Mouse (Mus musculus) induced T-regulatory cell, adult 2 months (primary cell): ENCODE data around the gene Tbx2.

Experiments
- DNase-seq: peaks from one replicate; pipeline ENCODE4 v3.0.0-alpha.2; 2012; ENCODE audit warnings: low read depth

The Tbx2 gene

DNA sequence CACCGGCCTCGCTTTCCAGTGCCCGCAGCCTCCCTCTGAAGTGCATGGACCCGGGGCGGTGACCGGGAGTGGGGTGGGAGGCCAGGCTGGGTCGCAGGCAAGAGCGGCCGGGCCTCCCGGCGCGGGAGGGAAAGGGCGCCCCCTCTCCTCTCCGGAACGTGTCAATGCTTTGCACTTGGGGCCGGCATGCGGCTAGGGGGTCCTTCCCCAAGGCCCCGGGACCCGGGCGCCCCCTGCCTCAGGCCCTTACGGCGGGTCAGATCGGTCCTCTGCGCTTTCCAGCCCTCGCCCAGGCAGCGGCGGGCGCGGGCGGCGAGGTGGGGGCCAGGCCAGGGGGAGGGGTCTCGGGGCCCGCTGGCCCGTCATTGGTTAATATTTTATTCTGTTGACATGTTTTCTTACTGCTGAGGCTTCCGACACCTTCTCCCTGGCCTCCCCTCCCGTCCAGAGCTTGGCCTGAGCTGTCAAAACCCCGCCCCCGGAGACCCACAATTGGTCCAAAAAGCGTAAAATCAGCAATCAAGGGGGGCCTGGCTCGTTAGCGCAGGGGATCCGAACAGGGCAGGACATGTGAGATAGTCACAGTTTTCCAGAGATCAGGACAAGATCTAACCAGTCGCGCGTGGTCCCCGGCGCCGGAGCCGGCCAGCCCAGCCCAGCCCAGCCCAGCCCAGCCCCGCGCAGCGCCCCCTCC lies at the start of gene Tbx2:
Tbx2 (plus strand) TSS at position 321 of the 694 bp plus-strand sequence.
- DNase-seq, result no peak

- peak; percentile 11 for DNase-seq
These were observed 46.1 kb upstream of the Tbx2 start for GRCm38 (mm10) chr11:85786113-85786718.

DNA sequence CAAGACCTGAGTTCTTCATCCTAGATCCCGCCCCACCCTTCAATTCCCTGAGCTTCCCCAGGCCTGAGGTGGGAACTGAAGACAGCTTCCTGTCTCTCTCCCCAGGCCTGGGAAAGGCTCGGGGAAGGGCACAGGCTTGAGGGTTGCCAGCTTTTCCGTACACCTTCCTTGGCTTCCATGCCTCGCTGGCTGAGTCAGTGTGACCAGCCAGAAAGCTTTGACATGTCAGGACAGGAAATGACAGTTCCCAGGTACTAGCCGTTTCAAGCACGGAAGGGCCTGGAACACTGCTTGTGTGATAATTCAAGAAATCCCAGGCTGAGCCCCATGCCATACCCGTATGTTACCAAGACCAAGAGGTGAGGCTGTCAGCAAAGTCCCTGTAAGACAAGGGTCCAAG lies 42.6 kb upstream of the Tbx2 start:
- no peak for DNase-seq

DNA sequence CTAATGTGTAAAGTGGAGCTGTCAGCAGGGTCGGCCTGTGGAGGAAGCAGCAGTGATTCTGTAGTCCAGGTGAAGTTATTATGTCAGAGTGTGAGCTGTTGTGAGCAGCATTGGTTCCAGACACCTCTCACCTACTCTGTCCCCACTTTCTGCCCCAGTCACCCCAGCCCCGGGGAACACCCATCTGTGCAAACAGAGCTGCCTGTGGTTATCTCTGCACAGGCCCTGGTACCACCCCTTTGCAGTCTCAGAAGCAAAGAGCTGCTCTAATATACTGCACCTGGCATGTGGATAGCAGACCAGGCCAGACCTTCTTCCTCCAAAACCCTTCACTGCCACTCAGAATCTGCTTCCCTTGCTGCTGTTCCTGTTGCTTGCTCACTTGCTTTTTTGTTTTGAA lies 42.1 kb upstream of the Tbx2 start:
- DNase-seq, result no peak

GRCm38 (mm10) chr11:85791212-85791611 lies 41.1 kb upstream of the Tbx2 start:
- DNase-seq, result no peak

- no peak for DNase-seq
These were observed 39.7 kb upstream of the Tbx2 start for GRCm38 (mm10) chr11:85792534-85793215.

DNA sequence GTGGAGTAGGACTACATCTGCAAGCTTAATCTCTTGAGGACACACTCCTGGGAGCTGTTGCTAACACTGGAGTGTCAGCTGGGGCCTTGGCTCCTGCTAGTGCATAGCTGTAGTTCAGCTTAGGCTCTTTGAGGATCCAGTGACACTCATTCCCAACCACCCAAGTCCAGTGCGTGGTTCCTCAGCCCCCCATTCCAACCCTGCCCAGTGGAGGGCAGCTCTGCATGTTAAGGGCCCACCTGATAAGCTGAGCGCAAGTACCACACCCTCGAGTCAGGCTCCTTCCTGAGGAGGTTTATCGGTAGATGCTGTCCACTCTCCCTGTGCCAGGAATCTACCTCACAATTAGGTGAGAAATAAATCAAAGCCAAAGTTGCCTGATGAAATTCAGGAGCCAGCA lies 32.9 kb upstream of the Tbx2 start:
- no peak for DNase-seq

DNA sequence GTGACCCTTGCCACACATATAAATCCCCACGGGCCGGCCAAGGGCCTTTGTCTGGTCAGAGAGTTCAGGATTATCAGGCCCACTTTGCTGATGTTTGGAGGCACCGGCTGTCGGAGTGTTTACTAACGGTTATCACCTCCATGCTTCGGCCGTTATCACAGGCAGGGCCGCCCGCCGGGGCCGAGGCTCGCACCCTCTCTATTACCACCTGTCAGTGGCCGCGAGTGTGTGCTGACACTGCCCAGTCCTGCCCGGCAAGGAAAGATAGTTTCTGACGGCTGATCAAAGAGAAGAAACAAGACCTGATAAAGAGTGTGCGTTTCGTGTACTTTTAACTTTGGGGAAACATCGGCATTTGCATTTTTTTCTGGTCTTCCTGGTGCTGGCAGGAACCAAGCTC lies 32.5 kb upstream of the Tbx2 start:
- no peak for DNase-seq

- DNase-seq, result no peak
These were observed 32.0 kb upstream of the Tbx2 start for GRCm38 (mm10) chr11:85800380-85800779.

DNA sequence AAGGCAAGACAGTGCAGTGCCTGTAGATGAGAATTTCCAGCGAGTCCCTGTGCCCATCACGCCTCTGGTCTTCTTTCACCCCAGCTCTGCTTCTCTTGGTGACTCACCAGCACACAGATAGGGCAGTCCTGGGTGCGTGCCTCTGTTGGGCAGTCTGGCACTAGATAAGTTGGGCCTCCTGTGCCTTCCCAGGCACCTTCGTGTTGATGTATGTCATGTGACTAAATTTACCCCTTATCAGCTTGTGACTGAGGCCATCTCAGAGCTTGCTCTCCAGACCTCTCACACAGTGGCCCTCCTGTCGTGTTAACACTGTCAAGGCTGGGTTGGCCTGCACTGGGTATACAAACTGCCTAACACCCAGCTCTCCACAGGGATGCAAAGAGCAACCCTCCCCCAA lies 28.3 kb upstream of the Tbx2 start:
- DNase-seq, result no peak

GRCm38 (mm10) chr11:85805779-85806178 lies 26.6 kb upstream of the Tbx2 start:
- DNase-seq, result no peak

DNA sequence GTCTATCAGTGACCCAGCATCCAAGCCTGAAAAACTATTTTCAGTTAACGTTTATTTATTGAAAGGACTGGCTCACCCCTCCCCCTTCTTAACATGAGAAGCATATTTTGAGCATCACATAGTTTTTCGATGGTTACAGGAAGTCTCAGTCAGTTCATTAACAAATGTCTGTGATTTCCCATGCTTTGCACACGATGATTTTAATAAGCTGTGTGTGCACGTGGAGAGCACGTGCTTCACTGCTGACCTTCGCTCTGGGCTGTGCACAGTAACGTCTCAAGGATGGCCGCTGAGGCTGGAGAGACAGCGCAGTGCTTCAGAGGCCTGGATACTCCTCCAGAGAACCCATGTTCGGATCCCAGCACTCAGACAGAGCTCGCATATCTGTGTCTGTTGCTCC lies 25.0 kb upstream of the Tbx2 start:
- DNase-seq, result no peak

DNA sequence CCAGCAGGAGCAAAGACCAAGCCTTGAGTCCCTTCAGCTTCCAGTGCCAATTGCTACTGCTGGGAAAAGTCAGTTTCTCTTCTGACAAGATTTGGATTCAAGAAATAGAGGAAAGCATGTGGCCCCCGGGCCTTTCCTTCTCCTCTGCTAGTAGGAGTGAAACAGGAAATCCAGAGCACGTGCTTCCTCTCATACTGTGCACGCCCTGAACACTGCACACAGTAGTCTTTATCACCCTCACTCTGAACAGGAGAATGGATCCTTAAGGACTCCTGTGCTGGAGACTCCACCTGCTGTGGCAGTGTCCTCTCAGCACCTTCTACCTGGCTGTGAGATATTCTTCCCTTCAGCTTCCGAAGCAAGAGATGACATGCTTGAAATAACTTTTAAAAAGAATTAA lies 21.1 kb upstream of the Tbx2 start:
- no peak for DNase-seq

DNA sequence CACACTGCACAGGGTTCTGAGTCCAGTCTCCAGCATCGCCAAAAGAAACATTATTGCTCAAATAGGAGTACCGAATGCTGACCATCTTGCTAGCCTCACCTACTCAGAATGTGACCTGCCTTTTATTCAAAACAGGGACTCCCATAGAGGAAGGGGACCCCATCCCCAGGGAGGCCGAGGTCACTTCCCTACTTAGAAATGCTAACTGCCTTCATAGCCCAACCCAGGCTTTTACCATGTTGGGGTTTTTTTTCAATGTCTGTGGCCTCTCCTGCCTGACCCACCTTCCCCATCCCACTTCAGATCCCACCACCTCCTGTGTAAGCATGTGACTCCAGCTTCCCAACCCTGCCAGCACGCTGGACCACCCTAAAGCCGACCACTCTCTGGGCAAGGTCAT lies 20.7 kb upstream of the Tbx2 start:
- DNase-seq, result no peak

DNA sequence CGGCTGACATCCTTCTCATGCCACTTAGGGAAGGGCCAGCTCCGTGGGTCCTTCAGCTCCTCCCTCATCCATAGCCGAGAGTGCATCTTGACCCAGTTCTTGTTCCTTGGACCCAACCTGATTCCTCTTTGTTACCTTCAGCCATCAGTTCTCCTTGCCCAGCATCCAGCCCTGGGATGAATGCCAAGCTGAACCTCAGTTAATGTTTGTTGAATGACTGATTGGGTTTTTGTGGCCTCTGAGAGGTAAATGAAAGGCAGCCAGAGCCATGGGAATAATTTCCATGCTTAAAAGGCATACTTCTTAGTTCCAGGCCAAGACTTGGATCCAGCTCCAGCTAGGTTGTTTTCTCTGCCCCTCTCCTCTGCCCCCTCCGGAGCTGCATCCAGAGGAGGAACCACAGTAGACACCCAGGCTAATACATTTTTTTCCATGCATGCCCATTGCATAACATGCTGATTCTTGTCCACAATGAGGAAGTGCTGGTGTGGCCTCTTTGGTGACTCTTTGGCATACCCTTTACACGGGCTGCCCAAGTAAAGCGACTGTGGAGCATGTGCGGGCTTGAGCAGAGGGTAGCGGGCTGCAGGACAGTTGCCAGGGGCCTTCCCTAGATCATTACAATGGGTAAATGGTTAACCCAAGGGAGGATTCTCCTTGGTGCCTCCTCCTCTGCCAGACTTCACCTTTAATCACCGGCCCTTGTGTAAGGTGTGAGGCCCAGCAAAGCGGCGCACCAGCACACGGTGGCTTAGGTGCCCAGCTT lies 20.0 kb upstream of the Tbx2 start:
- DNase-seq, result no peak

DNA sequence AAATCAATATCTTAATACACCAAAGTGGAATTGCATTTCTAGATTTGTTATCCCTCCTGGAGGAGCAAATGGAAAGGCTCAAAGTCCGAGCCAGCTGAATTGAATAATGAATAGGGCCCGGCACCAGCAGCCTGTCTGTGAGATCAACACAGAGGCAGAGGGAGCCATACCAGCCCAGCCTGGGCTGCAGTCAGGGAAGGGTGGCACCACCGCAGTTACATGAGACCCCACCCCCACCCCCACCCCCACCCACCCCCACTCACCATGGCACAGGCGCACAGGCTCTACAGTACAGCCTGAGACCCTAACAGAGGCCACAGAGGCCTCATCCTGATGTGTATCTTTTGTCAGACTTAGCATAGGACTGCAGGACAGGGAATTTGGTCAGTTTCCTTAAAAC lies 17.7 kb upstream of the Tbx2 start:
- no peak for DNase-seq

GRCm38 (mm10) chr11:85816471-85816870 lies 15.9 kb upstream of the Tbx2 start:
- no peak for DNase-seq

GRCm38 (mm10) chr11:85818401-85818800 lies 13.9 kb upstream of the Tbx2 start:
- no peak for DNase-seq

- DNase-seq, result no peak
These were observed 11.4 kb upstream of the Tbx2 start for GRCm38 (mm10) chr11:85820959-85821358.

GRCm38 (mm10) chr11:85821659-85822058 lies 10.7 kb upstream of the Tbx2 start:
- no peak for DNase-seq

GRCm38 (mm10) chr11:85823181-85823580 lies 9.2 kb upstream of the Tbx2 start:
- DNase-seq, result peak; percentile 72

- no peak for DNase-seq
These were observed 8.6 kb upstream of the Tbx2 start for GRCm38 (mm10) chr11:85823794-85824193.

GRCm38 (mm10) chr11:85825031-85825430 lies 7.3 kb upstream of the Tbx2 start:
- DNase-seq, result no peak
